In genomic region chr7:116128286-116128685, GRCm38 (mm10) we compare ENCODE assay signal across 33 mouse cellular contexts.
"Had no signal": no experiment of that assay in that cellular context is flagged by ENCODE, and none has a peak within 500 bp of the region (broad histone marks: within the 10 kb centered on the region; RNA-seq: fewer than 3 reads in every experiment).

No protein-coding gene starts in this region.

- H3K4me2 ChIP-seq: heart, embryonic 11.5 days; heart, embryonic 13.5 days; heart, embryonic 15.5 days; hindbrain, embryonic 12.5 days; hindbrain, embryonic 13.5 days; hindbrain, embryonic 14.5 days; hindbrain, embryonic 15.5 days; intestine, embryonic 15.5 days; kidney, embryonic 15.5 days had no signal

- DNase-seq: heart, postnatal 14 days; heart, postnatal 36 days; heart, postnatal 4 days; kidney, adult 11 months; kidney, adult 18-20 months; kidney, adult 2 months; kidney, adult 8-10 months; kidney, adult 9 months; kidney, postnatal 10 days; kidney, postnatal 14 days; kidney, postnatal 25 days; kidney, postnatal 36 days; kidney, postnatal 4 days; layer of hippocampus, adult 9-11 months; layer of hippocampus, postnatal 36 days had no signal

- H3K9me3 ChIP-seq: heart, embryonic 10.5 days; heart, embryonic 13.5 days; heart, embryonic 15.5 days; hindbrain, embryonic 10.5 days; hindbrain, embryonic 12.5 days; hindbrain, embryonic 13.5 days; hindbrain, embryonic 15.5 days; intestine, embryonic 15.5 days; kidney, embryonic 15.5 days had no signal

- H3K27ac ChIP-seq: heart, embryonic 10.5 days; heart, embryonic 13.5 days; heart, embryonic 15.5 days; hindbrain, embryonic 10.5 days; hindbrain, embryonic 12.5 days; hindbrain, embryonic 13.5 days; hindbrain, embryonic 14.5 days; hindbrain, embryonic 15.5 days; intestine, embryonic 15.5 days; kidney, embryonic 15.5 days; kidney, postnatal 0 days; layer of hippocampus, adult 2 months; left cerebral cortex, adult 2 months had no signal

- H3K36me3 ChIP-seq: hindbrain, embryonic 12.5 days; hindbrain, embryonic 13.5 days; hindbrain, embryonic 15.5 days had no signal

- H3K9ac ChIP-seq: heart, embryonic 13.5 days; heart, embryonic 15.5 days; hindbrain, embryonic 12.5 days; hindbrain, embryonic 13.5 days; hindbrain, embryonic 14.5 days; hindbrain, embryonic 15.5 days; intestine, embryonic 15.5 days; kidney, embryonic 15.5 days had no signal

- ATAC-seq: hindbrain, embryonic 16.5 days; inflammation-experienced regulatory T-cells, adult 6 months; intestine, embryonic 15.5 days; intestine, embryonic 16.5 days; intestine, postnatal 0 days had no signal

- H3K4me3 ChIP-seq: heart, embryonic 10.5 days; heart, embryonic 13.5 days; heart, embryonic 15.5 days; hindbrain, embryonic 10.5 days; hindbrain, embryonic 12.5 days; hindbrain, embryonic 13.5 days; hindbrain, embryonic 15.5 days; intestine, embryonic 15.5 days; kidney, embryonic 15.5 days; layer of hippocampus, adult 2 months; left cerebral cortex, adult 2 months had no signal

- H3K27me3 ChIP-seq: heart, embryonic 13.5 days; heart, embryonic 15.5 days; hindbrain, embryonic 12.5 days; hindbrain, embryonic 13.5 days; hindbrain, embryonic 15.5 days; intestine, embryonic 15.5 days; kidney, embryonic 15.5 days had no signal

- H3K4me1 ChIP-seq: intestine, embryonic 15.5 days had no signal
